Mouse (Mus musculus): ENCODE data around the gene Rab11a. TPM values are rescaled to one million over a fixed set of nuclear protein-coding genes. Genes with fewer than 3 reads are reported as not detected.

Gene Rab11a
- polyA plus RNA-seq, 1 experiment from 2014 or later: 252 TPM

- Histone ChIP-seq H3K27ac (replicated peaks; ENCODE audit: low read depth, low read length) (no peak overlapping the region), H3K4me3 (ENCODE audit: low read depth, low read length) (no peak overlapping the region), H3K36me3 (ENCODE audit: control insufficient read depth, insufficient read depth, low read length) (no peaks in the 10 kb centered on the region), H3K9ac (ENCODE audit: low read length) (no peak overlapping the region), H3K4me1 (ENCODE audit: control insufficient read depth, insufficient read depth, low read length) (no peaks in the 10 kb centered on the region), H3K4me2 (ENCODE audit: low read depth, severe bottlenecking) (no peak overlapping the region), H3K9me3 (ENCODE audit: control insufficient read depth, low read length) (no peaks in the 10 kb centered on the region), H3K27me3 (ENCODE audit: control insufficient read depth, insufficient read depth, low read length) (no peaks in the 10 kb centered on the region)
- ATAC-seq (ENCODE audit: insufficient number of reproducible peaks, low FRiP score, low TSS enrichment, low read depth): no peak
- WGBS: 91% methylated on average over 2 of the region's 2 CpGs
- no peak for DNase-seq (ENCODE audit: low spot score)
Observed at GRCm38 (mm10) chr9:64774883-64775282, 37.3 kb upstream of the Rab11a start.

GRCm38 (mm10) chr9:64774411-64774811 lies 36.9 kb upstream of the Rab11a start:
- 55% methylated on average over 5 of the region's 5 CpGs for WGBS
- Histone ChIP-seq H3K36me3 (ENCODE audit: control insufficient read depth, insufficient read depth, low read length) (no peaks in the 10 kb centered on the region), H3K4me2 (ENCODE audit: low read depth, severe bottlenecking) (no peak overlapping the region), H3K9ac (ENCODE audit: low read length) (no peak overlapping the region), H3K27ac (replicated peaks; ENCODE audit: low read depth, low read length) (no peak overlapping the region), H3K4me1 (ENCODE audit: control insufficient read depth, insufficient read depth, low read length) (no peaks in the 10 kb centered on the region), H3K4me3 (ENCODE audit: low read depth, low read length) (no peak overlapping the region), H3K27me3 (ENCODE audit: control insufficient read depth, insufficient read depth, low read length) (no peaks in the 10 kb centered on the region), H3K9me3 (ENCODE audit: control insufficient read depth, low read length) (no peaks in the 10 kb centered on the region)
- DNase-seq (ENCODE audit: low spot score) (no peak), ATAC-seq (ENCODE audit: insufficient number of reproducible peaks, low FRiP score, low TSS enrichment, low read depth) (no peak)

DNA sequence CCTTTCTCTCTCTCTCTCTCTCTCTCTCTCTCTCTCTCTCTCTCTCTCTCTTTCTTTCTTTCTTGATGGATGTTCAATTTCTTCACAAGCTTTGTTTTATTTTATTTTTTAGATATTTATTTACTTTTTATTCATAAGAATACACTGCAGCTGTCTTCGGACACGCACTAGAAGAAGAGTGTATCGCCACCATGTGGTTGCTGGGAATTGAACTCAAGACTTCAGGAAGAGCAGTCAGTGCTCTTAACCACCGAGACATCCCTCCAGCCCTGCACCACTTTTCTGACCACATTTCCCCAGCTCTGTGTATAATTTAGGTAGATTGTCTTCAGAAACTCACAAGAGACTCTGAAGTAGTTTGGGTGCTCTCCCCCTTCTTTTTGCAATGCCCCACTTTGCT lies 36.4 kb upstream of the Rab11a start:
- no peaks in the 10 kb centered on the region for H3K4me1 ChIP-seq (ENCODE audit: control insufficient read depth, insufficient read depth, low read length)
- no peak overlapping the region for H3K27ac ChIP-seq (replicated peaks; ENCODE audit: low read depth, low read length)
- DNase-seq (ENCODE audit: low spot score): no peak
- H3K27me3 ChIP-seq (ENCODE audit: control insufficient read depth, insufficient read depth, low read length): no peaks in the 10 kb centered on the region
- H3K4me2 ChIP-seq (ENCODE audit: low read depth, severe bottlenecking): no peak overlapping the region
- no peaks in the 10 kb centered on the region for H3K36me3 ChIP-seq (ENCODE audit: control insufficient read depth, insufficient read depth, low read length)
- no peaks in the 10 kb centered on the region for H3K9me3 ChIP-seq (ENCODE audit: control insufficient read depth, low read length)
- H3K9ac ChIP-seq (ENCODE audit: low read length): no peak overlapping the region
- no peak overlapping the region for H3K4me3 ChIP-seq (ENCODE audit: low read depth, low read length)
- ATAC-seq (ENCODE audit: insufficient number of reproducible peaks, low FRiP score, low TSS enrichment, low read depth): no peak
- WGBS: 72% methylated on average over 4 of the region's 4 CpGs

- Histone ChIP-seq H3K4me1 (ENCODE audit: control insufficient read depth, insufficient read depth, low read length) (no peaks in the 10 kb centered on the region), H3K27me3 (ENCODE audit: control insufficient read depth, insufficient read depth, low read length) (no peaks in the 10 kb centered on the region), H3K4me2 (ENCODE audit: low read depth, severe bottlenecking) (no peak overlapping the region), H3K27ac (replicated peaks; ENCODE audit: low read depth, low read length) (no peak overlapping the region), H3K36me3 (ENCODE audit: control insufficient read depth, insufficient read depth, low read length) (no peaks in the 10 kb centered on the region), H3K4me3 (ENCODE audit: low read depth, low read length) (no peak overlapping the region), H3K9ac (ENCODE audit: low read length) (no peak overlapping the region), H3K9me3 (ENCODE audit: control insufficient read depth, low read length) (no peaks in the 10 kb centered on the region)
- 63% methylated on average over 8 of the region's 8 CpGs for WGBS
- ATAC-seq (ENCODE audit: insufficient number of reproducible peaks, low FRiP score, low TSS enrichment, low read depth): no peak
- no peak for DNase-seq (ENCODE audit: low spot score)
Observed at GRCm38 (mm10) chr9:64773254-64773653, 35.7 kb upstream of the Rab11a start.

DNA sequence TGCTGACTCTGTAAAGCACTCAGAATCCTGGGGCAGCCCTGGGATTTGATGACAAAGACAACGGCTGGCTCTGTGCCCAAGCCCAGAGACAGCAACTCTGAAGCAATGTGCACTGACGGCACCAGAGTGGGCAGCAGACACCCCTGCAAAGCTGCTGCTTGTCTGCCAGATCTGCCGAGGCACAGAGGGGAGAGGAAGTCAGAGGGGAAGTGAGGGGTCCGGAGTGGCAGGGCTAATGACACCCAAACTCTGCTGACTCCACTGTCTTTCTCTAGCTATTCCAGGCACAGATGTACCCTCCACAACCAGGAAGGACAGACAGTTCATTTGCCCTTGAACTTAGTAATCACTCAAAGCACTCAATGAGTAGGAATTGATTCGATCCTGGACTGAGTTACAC lies 33.7 kb upstream of the Rab11a start:
- no peak for DNase-seq (ENCODE audit: low spot score)
- H3K9ac ChIP-seq (ENCODE audit: low read length): no peak overlapping the region
- no peak overlapping the region for H3K27ac ChIP-seq (replicated peaks; ENCODE audit: low read depth, low read length)
- H3K4me3 ChIP-seq (ENCODE audit: low read depth, low read length): no peak overlapping the region
- no peak for ATAC-seq (ENCODE audit: insufficient number of reproducible peaks, low FRiP score, low TSS enrichment, low read depth)
- H3K27me3 ChIP-seq (ENCODE audit: control insufficient read depth, insufficient read depth, low read length): no peaks in the 10 kb centered on the region
- no peak overlapping the region for H3K4me2 ChIP-seq (ENCODE audit: low read depth, severe bottlenecking)
- H3K36me3 ChIP-seq (ENCODE audit: control insufficient read depth, insufficient read depth, low read length): no peaks in the 10 kb centered on the region
- no peaks in the 10 kb centered on the region for H3K9me3 ChIP-seq (ENCODE audit: control insufficient read depth, low read length)
- WGBS: 72% methylated on average over 5 of the region's 5 CpGs
- H3K4me1 ChIP-seq (ENCODE audit: control insufficient read depth, insufficient read depth, low read length): no peaks in the 10 kb centered on the region

DNA sequence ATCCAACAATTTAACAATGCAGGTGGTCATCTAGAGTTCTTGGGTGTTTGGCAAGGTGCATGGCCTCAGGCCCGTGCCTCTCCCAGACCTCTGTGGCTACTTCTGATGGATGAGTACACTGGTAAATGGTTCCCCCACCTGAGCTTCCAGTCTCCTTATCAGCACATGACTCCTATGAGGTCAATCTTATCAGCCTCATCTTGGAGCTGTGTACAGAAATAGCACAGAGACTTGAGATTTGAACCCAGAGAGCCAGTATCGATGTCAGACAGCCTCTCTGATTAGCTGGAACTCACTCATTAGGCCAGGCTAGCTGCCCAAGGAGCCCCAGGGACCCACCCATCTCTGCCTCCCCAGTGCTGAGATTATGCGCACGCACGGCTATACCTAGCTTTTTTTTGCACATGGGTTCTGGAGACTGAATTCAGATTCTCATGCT lies 32.9 kb upstream of the Rab11a start:
- DNase-seq (ENCODE audit: low spot score) (no peak), ATAC-seq (ENCODE audit: insufficient number of reproducible peaks, low FRiP score, low TSS enrichment, low read depth) (no peak)
- Histone ChIP-seq H3K9ac (ENCODE audit: low read length) (no peak overlapping the region), H3K27me3 (ENCODE audit: control insufficient read depth, insufficient read depth, low read length) (no peaks in the 10 kb centered on the region), H3K4me3 (ENCODE audit: low read depth, low read length) (no peak overlapping the region), H3K27ac (replicated peaks; ENCODE audit: low read depth, low read length) (no peak overlapping the region), H3K9me3 (ENCODE audit: control insufficient read depth, low read length) (no peaks in the 10 kb centered on the region), H3K4me2 (ENCODE audit: low read depth, severe bottlenecking) (no peak overlapping the region), H3K36me3 (ENCODE audit: control insufficient read depth, insufficient read depth, low read length) (no peaks in the 10 kb centered on the region), H3K4me1 (ENCODE audit: control insufficient read depth, insufficient read depth, low read length) (no peaks in the 10 kb centered on the region)
- WGBS: 84% methylated on average over 5 of the region's 5 CpGs

- no peaks in the 10 kb centered on the region for H3K9me3 ChIP-seq (ENCODE audit: control insufficient read depth, low read length)
- WGBS: 91% methylated on average over 6 of the region's 6 CpGs
- H3K4me3 ChIP-seq (ENCODE audit: low read depth, low read length): no peak overlapping the region
- H3K27me3 ChIP-seq (ENCODE audit: control insufficient read depth, insufficient read depth, low read length): no peaks in the 10 kb centered on the region
- no peak overlapping the region for H3K27ac ChIP-seq (replicated peaks; ENCODE audit: low read depth, low read length)
- no peak overlapping the region for H3K4me2 ChIP-seq (ENCODE audit: low read depth, severe bottlenecking)
- no peaks in the 10 kb centered on the region for H3K36me3 ChIP-seq (ENCODE audit: control insufficient read depth, insufficient read depth, low read length)
- H3K4me1 ChIP-seq (ENCODE audit: control insufficient read depth, insufficient read depth, low read length): no peaks in the 10 kb centered on the region
- no peak for DNase-seq (ENCODE audit: low spot score)
- no peak overlapping the region for H3K9ac ChIP-seq (ENCODE audit: low read length)
- ATAC-seq (ENCODE audit: insufficient number of reproducible peaks, low FRiP score, low TSS enrichment, low read depth): no peak
Observed at GRCm38 (mm10) chr9:64769911-64770310, 32.4 kb upstream of the Rab11a start.

DNA sequence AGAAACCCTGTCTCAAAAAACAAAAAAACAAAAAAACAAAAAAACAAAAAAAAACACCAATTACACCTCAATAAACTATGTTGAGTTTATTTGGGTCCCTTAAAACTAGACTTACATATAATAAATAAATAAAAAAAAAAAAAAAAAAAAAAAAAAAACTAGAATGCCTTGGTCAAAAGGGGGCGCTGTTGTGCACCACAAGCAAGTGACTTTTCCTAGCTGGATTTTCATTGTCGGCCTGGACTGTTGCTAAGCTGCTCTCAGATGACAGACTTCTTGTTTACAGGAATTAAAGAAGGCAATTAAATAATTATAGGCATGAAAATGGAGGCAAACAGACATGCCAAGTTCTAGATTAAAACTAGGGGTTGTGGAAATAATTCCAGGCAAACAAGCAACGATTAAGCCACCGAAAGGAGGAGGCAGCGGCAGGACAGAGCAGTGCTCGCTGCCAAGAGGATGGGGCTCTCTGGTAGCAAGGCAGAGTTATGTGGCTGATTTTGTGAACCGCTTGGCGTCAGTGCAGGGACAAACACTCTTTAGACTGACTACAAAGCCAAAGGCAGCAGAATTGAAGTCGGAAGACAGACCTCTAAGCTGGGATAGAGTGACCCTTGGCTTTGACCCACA lies 31.6 kb upstream of the Rab11a start:
- ATAC-seq (ENCODE audit: insufficient number of reproducible peaks, low FRiP score, low TSS enrichment, low read depth) (no peak), DNase-seq (ENCODE audit: low spot score) (peak; percentile 53)
- no peaks in the 10 kb centered on the region for H3K9me3 ChIP-seq (ENCODE audit: control insufficient read depth, low read length)
- no peaks in the 10 kb centered on the region for H3K36me3 ChIP-seq (ENCODE audit: control insufficient read depth, insufficient read depth, low read length)
- no peaks in the 10 kb centered on the region for H3K4me1 ChIP-seq (ENCODE audit: control insufficient read depth, insufficient read depth, low read length)
- no peak overlapping the region for H3K9ac ChIP-seq (ENCODE audit: low read length)
- H3K27me3 ChIP-seq (ENCODE audit: control insufficient read depth, insufficient read depth, low read length): no peaks in the 10 kb centered on the region
- no peak overlapping the region for H3K27ac ChIP-seq (replicated peaks; ENCODE audit: low read depth, low read length)
- WGBS: 51% methylated on average over 9 of the region's 9 CpGs
- H3K4me3 ChIP-seq (ENCODE audit: low read depth, low read length): no peak overlapping the region
- H3K4me2 ChIP-seq (ENCODE audit: low read depth, severe bottlenecking): no peak overlapping the region

DNA sequence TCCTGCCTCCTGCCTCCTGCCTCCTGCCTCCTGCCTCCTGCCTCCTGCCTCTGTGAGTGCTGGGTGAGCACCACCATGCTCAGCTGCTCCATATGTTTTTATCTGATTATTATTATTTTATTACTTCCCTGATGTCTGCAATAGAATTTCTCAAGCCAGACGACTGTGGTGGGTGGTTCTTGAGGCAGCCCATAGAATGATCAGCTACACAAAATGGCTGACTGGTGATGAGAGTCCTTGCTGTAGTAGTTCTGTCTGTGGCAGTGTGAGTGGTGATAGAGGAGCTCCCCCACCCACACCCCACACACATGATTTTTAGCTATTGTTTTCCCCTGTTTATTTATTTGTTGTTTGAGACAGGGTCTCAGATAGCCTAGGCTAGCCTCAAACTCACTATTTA lies 30.2 kb upstream of the Rab11a start:
- no peak overlapping the region for H3K27ac ChIP-seq (replicated peaks; ENCODE audit: low read depth, low read length)
- H3K4me3 ChIP-seq (ENCODE audit: low read depth, low read length): no peak overlapping the region
- ATAC-seq (ENCODE audit: insufficient number of reproducible peaks, low FRiP score, low TSS enrichment, low read depth): no peak
- WGBS: 71% methylated on average over 1 of the region's 1 CpGs
- DNase-seq (ENCODE audit: low spot score): no peak
- no peaks in the 10 kb centered on the region for H3K4me1 ChIP-seq (ENCODE audit: control insufficient read depth, insufficient read depth, low read length)
- H3K4me2 ChIP-seq (ENCODE audit: low read depth, severe bottlenecking): no peak overlapping the region
- H3K9ac ChIP-seq (ENCODE audit: low read length): no peak overlapping the region
- no peaks in the 10 kb centered on the region for H3K9me3 ChIP-seq (ENCODE audit: control insufficient read depth, low read length)
- no peaks in the 10 kb centered on the region for H3K36me3 ChIP-seq (ENCODE audit: control insufficient read depth, insufficient read depth, low read length)
- no peaks in the 10 kb centered on the region for H3K27me3 ChIP-seq (ENCODE audit: control insufficient read depth, insufficient read depth, low read length)

Measured in limb, embryonic 11.5 days (tissue).